Mouse (Mus musculus): Measurements from ENCODE around the gene Dnajc8.

DNA sequence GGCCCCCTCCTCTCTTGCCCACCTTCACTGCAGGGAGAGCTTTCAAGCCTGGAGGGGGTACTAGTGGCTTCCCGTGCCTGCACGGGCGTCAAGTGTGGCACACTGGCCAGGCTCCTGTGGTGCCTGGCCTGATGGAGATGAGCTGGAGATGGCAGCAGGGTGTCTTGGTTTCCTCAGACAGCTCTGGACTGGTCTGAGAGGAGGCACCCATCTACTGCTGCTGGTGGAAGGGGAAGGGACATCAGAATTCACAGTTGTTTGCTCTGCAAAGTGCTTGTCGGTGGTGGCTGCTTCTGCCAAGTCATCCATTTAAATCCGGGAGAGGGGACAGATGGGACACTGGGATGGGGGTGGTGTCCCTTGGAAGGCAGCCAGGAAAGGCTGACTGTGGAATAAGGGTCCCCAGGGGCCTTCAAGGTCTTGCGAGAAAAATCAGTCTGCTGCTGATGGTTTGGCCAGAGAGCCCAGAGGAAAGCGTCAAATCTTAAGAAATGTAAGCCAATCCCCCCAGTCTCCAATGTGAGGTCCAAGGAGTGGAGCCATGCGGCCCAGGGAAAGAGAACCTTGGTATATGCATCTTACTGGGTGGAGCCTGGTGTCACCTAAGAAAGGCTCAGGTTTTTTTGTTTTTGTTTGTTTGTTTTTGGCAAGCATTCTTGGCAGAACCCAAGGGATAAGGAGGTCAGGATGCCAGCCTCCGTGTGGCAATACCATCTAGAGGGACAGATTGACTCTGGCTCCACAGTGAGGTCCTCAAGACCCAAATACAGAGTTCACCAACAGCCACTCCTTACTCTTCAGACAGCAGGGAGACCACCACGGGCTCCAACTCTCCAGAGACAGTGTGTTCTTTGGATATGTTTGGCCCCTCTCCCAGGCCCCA, 42.9 kb upstream of the Dnajc8 start:
- TF ChIP-seq MYB (IDR thresholded peaks at IDR 0.05; ENCODE audit: low read depth, low read length) (no peak), CTCF (IDR thresholded peaks at IDR 0.05 in 2 of 3, conservative IDR thresholded peaks at IDR 0.05 in 1 of 3; ENCODE audit: control insufficient read depth in 1 of 3, insufficient read depth in 1 of 3, low read depth in 2 of 3, low read length in 3 of 3, poor library complexity in 1 of 3, severe bottlenecking in 1 of 3) (no peak), CHD2 (IDR thresholded peaks at IDR 0.05; ENCODE audit: low read length) (no peak), POLR2A (IDR thresholded peaks at IDR 0.05; ENCODE audit: control insufficient read depth in 1 of 2, insufficient read depth in 1 of 2, low read depth in 1 of 2, low read length in 2 of 2, poor library complexity in 1 of 2) (no peak), NRF1 (IDR thresholded peaks at IDR 0.05; ENCODE audit: insufficient read depth, low read depth, low read length, poor library complexity, severe bottlenecking) (no peak)
